Mouse (Mus musculus): ENCODE measurements around the gene Ndufs7. TPM values are rescaled to one million over a fixed set of nuclear protein-coding genes. Genes with fewer than 3 reads are reported as not detected.

Gene Ndufs7
- 193 and 201 TPM in 2 replicates for total RNA-seq (2014; rRNA removed)
- 358 and 388 TPM in 2 replicates for polyA plus RNA-seq (2015; fragmentation: Nextera tagmentation; extraction: Ambion mirVana)

DNA sequence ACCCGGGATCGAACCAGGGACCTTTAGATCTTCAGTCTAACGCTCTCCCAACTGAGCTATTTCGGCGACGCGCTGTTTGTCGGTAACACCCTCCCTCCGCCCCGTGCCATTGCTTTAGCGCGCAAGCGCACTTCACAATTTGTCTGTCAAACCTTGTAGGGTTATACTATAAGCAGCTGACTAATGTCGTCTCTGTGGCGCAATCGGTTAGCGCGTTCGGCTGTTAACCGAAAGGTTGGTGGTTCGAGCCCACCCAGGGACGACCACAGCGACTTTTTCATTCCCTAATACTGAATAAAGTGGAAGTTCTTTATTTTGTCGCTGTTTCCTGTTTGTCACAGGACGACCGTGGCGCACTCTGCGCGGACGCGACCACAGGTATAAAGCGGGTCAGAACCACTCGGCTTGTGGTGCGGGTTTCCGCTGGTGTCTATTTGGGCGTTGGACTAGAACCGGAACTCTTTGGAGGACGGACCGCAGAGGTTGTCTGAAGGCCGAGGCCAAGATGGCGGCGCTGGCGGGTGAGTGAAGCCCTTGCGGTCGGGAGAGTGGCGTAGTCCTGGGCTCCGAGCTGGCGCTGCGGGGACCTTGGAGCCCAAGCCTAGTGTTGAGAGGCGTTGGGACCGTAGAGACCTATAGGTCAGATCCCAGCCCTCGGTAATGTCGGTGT lies at the start of gene Ndufs7:
Ndufs7 (plus strand) TSS at position 151 of the 670 bp plus-strand sequence.
- Histone ChIP-seq H3K36me3 (ENCODE audit: insufficient read depth, low read length) (peaks cover 11% of the 10 kb centered on the region), H3K27me3 (ENCODE audit: insufficient read depth, low read length) (no peaks in the 10 kb centered on the region), H3K4me3 (ENCODE audit: low read depth, low read length) (peak within 1 kb of the TSS; percentile 77), H3K4me2 (ENCODE audit: low read depth, low read length, poor library complexity, severe bottlenecking) (peak within 1 kb of the TSS; percentile 94), H3K9me3 (ENCODE audit: low read length) (no peaks in the 10 kb centered on the region), H3K9ac (replicated peaks; ENCODE audit: low read length, poor library complexity, severe bottlenecking) (peak within 1 kb of the TSS; percentile 81), H3K4me1 (ENCODE audit: insufficient read depth, low read length) (peaks cover 13% of the 10 kb centered on the region), H3K27ac (ENCODE audit: low read depth, low read length) (peak within 1 kb of the TSS; percentile 93)
- peak; percentile 95 for DNase-seq (ENCODE audit: low spot score)
- WGBS: under 1% methylated on average over 53 of the region's 53 CpGs
- ATAC-seq (ENCODE audit: low FRiP score): peak; percentile 90
- peak; percentile 23 for TF ChIP-seq CTCF (IDR thresholded peaks at IDR 0.05)

DNA sequence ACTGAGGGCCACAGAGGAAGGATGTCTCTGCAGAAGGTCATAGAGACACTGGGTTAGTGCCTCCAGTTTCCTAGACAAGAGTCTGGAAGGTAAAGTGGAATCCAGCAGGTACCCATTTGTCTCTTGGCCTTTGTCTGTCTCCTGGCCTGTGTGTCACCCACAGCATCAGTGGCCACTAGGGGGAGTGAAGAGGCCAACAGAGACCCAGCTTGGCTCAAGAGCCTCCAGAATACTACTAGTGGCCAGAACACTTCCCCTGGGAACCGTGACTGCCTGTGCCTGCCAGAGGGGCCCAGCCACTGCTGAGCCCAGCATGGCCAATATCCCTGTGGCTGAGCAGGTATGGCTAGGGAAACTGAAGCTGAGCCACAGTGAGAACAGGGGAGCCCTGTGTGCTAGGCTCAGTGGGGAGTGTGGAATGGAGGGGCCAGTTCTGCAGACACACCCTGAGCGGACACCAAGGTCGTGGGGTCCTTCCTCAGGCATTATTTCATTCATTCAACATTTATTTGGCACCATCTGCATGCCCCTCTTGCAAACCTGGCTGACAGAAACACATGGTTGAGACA lies 49.4 kb upstream of the Ndufs7 start:
- 45% methylated on average over 3 of the region's 3 CpGs for WGBS

DNA sequence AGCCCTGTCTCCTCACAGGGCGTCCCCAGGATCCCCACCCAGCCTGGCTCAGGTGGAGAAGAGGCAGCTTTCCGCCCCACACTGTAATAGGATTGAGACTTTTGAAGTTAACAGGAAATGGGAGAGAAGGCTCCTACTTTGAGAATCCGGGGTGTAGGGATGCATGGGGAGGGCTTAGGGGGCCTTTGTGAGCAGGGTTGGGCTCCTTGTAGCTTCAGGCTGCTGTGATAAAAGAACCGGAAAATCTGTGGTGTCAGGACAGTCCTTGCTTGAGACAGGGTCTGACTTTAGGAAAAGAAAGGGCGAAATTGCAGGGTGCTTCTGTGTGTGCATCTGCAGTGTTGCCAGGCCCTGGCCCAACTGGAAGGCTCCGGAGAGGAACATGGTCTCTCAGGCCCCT lies 48.4 kb upstream of the Ndufs7 start:
- no peaks in the 10 kb centered on the region for H3K27me3 ChIP-seq (ENCODE audit: insufficient read depth, low read length)
- H3K4me3 ChIP-seq (ENCODE audit: low read depth, low read length): no peak overlapping the region
- H3K9ac ChIP-seq (replicated peaks; ENCODE audit: low read length, poor library complexity, severe bottlenecking): no peak overlapping the region
- H3K9me3 ChIP-seq (ENCODE audit: low read length): no peaks in the 10 kb centered on the region
- 37% methylated on average over 6 of the region's 6 CpGs for WGBS
- DNase-seq (ENCODE audit: low spot score): no peak
- H3K4me2 ChIP-seq (ENCODE audit: low read depth, low read length, poor library complexity, severe bottlenecking): no peak overlapping the region
- TF ChIP-seq CTCF (IDR thresholded peaks at IDR 0.05): no peak
- no peak overlapping the region for H3K27ac ChIP-seq (ENCODE audit: low read depth, low read length)
- no peak for ATAC-seq (ENCODE audit: low FRiP score)
- H3K4me1 ChIP-seq (ENCODE audit: insufficient read depth, low read length): no peaks in the 10 kb centered on the region
- no peaks in the 10 kb centered on the region for H3K36me3 ChIP-seq (ENCODE audit: insufficient read depth, low read length)

More for the DNA sequence above, 49.4 kb upstream of the Ndufs7 start:
- TF ChIP-seq CTCF (IDR thresholded peaks at IDR 0.05): peak; percentile 87
- no peaks in the 10 kb centered on the region for H3K4me1 ChIP-seq (ENCODE audit: insufficient read depth, low read length)
- H3K9me3 ChIP-seq (ENCODE audit: low read length): no peaks in the 10 kb centered on the region
- H3K27me3 ChIP-seq (ENCODE audit: insufficient read depth, low read length): no peaks in the 10 kb centered on the region
- ATAC-seq (ENCODE audit: low FRiP score): 0 out of 2 replicates have a peak, but pooled peaks have one; percentile 70
- H3K4me2 ChIP-seq (ENCODE audit: low read depth, low read length, poor library complexity, severe bottlenecking): no peak overlapping the region
- no peaks in the 10 kb centered on the region for H3K36me3 ChIP-seq (ENCODE audit: insufficient read depth, low read length)
- no peak overlapping the region for H3K9ac ChIP-seq (replicated peaks; ENCODE audit: low read length, poor library complexity, severe bottlenecking)
- no peak overlapping the region for H3K4me3 ChIP-seq (ENCODE audit: low read depth, low read length)
- H3K27ac ChIP-seq (ENCODE audit: low read depth, low read length): no peak overlapping the region
- DNase-seq (ENCODE audit: low spot score): peak; percentile 90

DNA sequence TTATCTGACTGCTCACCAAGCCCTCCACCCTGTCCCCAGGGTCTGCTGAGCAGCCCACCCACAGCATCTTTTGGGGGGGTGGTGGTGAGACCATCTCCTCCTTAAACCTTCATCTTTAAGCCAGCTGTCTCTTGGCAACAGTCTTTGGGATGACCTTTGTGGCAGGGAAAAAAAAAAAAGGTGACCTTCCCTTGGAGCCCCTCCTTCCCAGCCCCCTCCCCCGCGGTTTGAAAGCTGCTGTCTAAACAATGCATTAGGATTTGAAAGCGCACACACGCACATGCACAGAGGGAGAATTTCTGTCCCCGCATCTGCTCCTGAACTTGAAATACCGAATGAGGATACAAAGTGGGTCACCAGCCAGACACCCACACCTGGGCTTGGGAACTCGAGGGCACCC lies 44.9 kb upstream of the Ndufs7 start:
- Histone ChIP-seq H3K4me1 (ENCODE audit: insufficient read depth, low read length) (peaks cover 4% of the 10 kb centered on the region), H3K4me3 (ENCODE audit: low read depth, low read length) (no peak overlapping the region), H3K9ac (replicated peaks; ENCODE audit: low read length, poor library complexity, severe bottlenecking) (no peak overlapping the region), H3K4me2 (ENCODE audit: low read depth, low read length, poor library complexity, severe bottlenecking) (no peak overlapping the region), H3K27me3 (ENCODE audit: insufficient read depth, low read length) (no peaks in the 10 kb centered on the region), H3K27ac (ENCODE audit: low read depth, low read length) (no peak overlapping the region), H3K9me3 (ENCODE audit: low read length) (no peaks in the 10 kb centered on the region), H3K36me3 (ENCODE audit: insufficient read depth, low read length) (no peaks in the 10 kb centered on the region)
- ATAC-seq (ENCODE audit: low FRiP score) (no peak), DNase-seq (ENCODE audit: low spot score) (no peak)
- WGBS: 8% methylated on average over 7 of the region's 7 CpGs
- no peak for TF ChIP-seq CTCF (IDR thresholded peaks at IDR 0.05)

DNA sequence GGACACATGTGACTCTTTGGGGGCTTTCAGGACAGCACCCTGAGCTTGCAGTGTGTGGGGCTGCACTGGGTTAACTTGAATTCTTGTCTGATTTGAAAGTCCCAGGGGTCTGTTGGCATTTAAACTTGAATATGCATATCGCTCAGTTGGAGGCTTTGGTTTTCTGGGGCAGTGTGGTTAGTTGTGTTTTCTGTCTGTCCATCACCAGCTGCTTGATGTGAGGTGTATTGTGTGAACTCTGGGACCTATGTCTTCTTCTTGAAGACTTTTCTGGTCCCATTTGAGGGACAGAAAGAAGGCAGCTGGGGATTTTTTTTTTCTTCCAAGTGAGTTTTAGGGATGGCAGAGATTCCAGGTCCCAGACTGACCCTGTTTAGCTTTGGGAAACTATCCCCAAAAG lies 41.7 kb upstream of the Ndufs7 start:
- H3K27ac ChIP-seq (ENCODE audit: low read depth, low read length): no peak overlapping the region
- WGBS: 54% methylated on average over 1 of the region's 1 CpGs
- no peak for ATAC-seq (ENCODE audit: low FRiP score)

DNA sequence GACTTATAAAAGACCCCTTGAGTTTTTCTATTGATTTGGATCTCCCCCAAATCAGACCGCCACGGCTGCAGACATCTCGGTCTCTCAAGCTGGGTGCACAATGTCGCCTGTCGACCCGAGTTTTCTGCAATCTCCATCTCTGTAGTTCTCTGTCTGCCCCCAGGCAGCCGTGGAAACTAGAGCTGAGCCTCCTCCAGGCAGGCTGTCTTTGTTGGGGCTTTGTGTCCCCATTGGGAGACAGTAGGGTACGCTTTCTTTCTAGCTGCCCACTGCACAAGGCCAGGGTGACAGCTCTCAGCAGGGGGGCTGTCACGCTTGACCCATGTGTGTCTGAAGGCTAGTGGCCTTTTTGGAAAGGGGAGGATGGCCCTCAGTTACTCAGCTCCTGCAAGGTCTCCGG lies 41.2 kb upstream of the Ndufs7 start:
- DNase-seq (ENCODE audit: low spot score) (peak; percentile 5), ATAC-seq (ENCODE audit: low FRiP score) (no peak)
- H3K27me3 ChIP-seq (ENCODE audit: insufficient read depth, low read length): no peaks in the 10 kb centered on the region
- no peak overlapping the region for H3K27ac ChIP-seq (ENCODE audit: low read depth, low read length)
- H3K36me3 ChIP-seq (ENCODE audit: insufficient read depth, low read length): no peaks in the 10 kb centered on the region
- H3K4me1 ChIP-seq (ENCODE audit: insufficient read depth, low read length): peaks cover 8% of the 10 kb centered on the region
- no peak for TF ChIP-seq CTCF (IDR thresholded peaks at IDR 0.05)
- no peak overlapping the region for H3K4me3 ChIP-seq (ENCODE audit: low read depth, low read length)
- H3K9me3 ChIP-seq (ENCODE audit: low read length): no peaks in the 10 kb centered on the region
- H3K9ac ChIP-seq (replicated peaks; ENCODE audit: low read length, poor library complexity, severe bottlenecking): no peak overlapping the region
- 34% methylated on average over 10 of the region's 10 CpGs for WGBS
- no peak overlapping the region for H3K4me2 ChIP-seq (ENCODE audit: low read depth, low read length, poor library complexity, severe bottlenecking)

More for the DNA sequence above, 41.7 kb upstream of the Ndufs7 start:
- Histone ChIP-seq H3K4me2 (ENCODE audit: low read depth, low read length, poor library complexity, severe bottlenecking) (no peak overlapping the region), H3K9me3 (ENCODE audit: low read length) (no peaks in the 10 kb centered on the region), H3K9ac (replicated peaks; ENCODE audit: low read length, poor library complexity, severe bottlenecking) (no peak overlapping the region), H3K27me3 (ENCODE audit: insufficient read depth, low read length) (no peaks in the 10 kb centered on the region), H3K36me3 (ENCODE audit: insufficient read depth, low read length) (no peaks in the 10 kb centered on the region), H3K4me3 (ENCODE audit: low read depth, low read length) (no peak overlapping the region), H3K4me1 (ENCODE audit: insufficient read depth, low read length) (peaks cover 8% of the 10 kb centered on the region)
- DNase-seq (ENCODE audit: low spot score): no peak
- TF ChIP-seq CTCF (IDR thresholded peaks at IDR 0.05): no peak
